7 mouse cellular contexts compared by ENCODE assay signal in the genomic region with DNA sequence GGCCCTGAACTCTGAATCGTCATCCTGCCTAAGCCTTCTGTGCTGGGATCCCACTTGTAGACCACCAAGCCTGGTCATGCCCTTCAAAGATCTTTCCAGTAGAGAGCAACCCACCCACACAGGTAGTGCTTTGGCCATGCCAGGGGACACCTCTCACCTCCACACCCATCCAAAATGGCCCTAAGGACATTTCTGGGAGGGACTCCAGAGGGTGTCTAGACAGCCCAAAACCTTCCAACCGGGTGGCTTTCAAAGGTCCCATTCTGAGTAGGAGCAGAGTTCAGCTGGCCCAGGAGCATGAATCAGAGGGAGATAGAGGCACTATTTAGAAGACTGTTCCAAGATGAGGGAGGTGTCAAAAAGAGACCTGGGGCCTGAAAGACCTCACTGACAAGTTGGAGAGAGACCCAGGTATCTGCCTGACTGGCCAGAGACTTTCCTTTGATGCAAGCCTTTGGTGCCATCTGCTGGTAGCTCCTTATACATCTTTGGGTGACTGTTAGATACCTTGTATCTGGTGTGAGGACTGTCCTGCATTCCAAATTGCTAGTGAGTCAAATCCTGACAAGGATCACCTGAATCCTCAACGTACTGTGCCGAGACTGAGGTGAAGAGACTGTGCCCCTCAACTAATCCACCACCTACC. TPM values are rescaled to one million over a fixed set of nuclear protein-coding genes. Genes with fewer than 3 reads are reported as not detected.
DNase-seq lines count a peak whose midpoint lies in the region; ATAC-seq and TF ChIP-seq lines count a peak whose summit lies in the region.

No protein-coding gene starts in this region.

- no peaks in the 10 kb centered on the region for H3K9me3 ChIP-seq in ES-E14 (ENCODE audit: control insufficient read depth, insufficient read depth, low read depth, low read length)
- H3K9me3 ChIP-seq in embryonic facial prominence, embryonic 14.5 days (ENCODE audit: control insufficient read depth, low read length): no peaks in the 10 kb centered on the region
- H3K9me3 ChIP-seq in lung, embryonic 14.5 days (ENCODE audit: low read depth, low read length): no peaks in the 10 kb centered on the region

- no peak overlapping the region for H3K9ac ChIP-seq in ES-E14 (ENCODE audit: insufficient read depth, low read depth, low read length, poor library complexity, severe bottlenecking)
- H3K9ac ChIP-seq in embryonic facial prominence, embryonic 14.5 days (ENCODE audit: low read depth, low read length): no peak overlapping the region
- no peak overlapping the region for H3K9ac ChIP-seq in lung, embryonic 14.5 days

- H3K4me1 ChIP-seq in ES-E14 (ENCODE audit: control insufficient read depth in 2 of 2, insufficient read depth in 2 of 2, low read length in 2 of 2, poor library complexity in 1 of 2): peaks cover 0 to 3% of the 10 kb centered on the region in 2 experiments; a peak in 1 of 4 replicates
- H3K4me1 ChIP-seq in embryonic facial prominence, embryonic 14.5 days (ENCODE audit: control insufficient read depth, insufficient read depth, low read length): no peaks in the 10 kb centered on the region
- no peaks in the 10 kb centered on the region for H3K4me1 ChIP-seq in lung, embryonic 14.5 days (ENCODE audit: insufficient read depth)

- H3K4me2 ChIP-seq in embryonic facial prominence, embryonic 14.5 days (ENCODE audit: low read depth, low read length): no peak overlapping the region
- no peak overlapping the region for H3K4me2 ChIP-seq in lung, embryonic 14.5 days

- in situ Hi-C loops in ES-E14 (cut with MboI; ENCODE audit: low sequenced_read_pairs in 2 of 2, unreplicated experiment in 2 of 2): no loop called here

- H3K27ac ChIP-seq in ES-E14 (ENCODE audit: insufficient read depth, low read depth, low read length, poor library complexity, severe bottlenecking): no peak overlapping the region
- no peak overlapping the region for H3K27ac ChIP-seq in embryonic facial prominence, embryonic 14.5 days (replicated peaks; ENCODE audit: low read depth, low read length)
- no peak overlapping the region for H3K27ac ChIP-seq in lung, embryonic 14.5 days (ENCODE audit: low read depth)

- peak; percentile 51; the same call in 1 of the 2 replicates for ATAC-seq in embryonic facial prominence, embryonic 14.5 days (ENCODE audit: low read depth)
- peak; percentile 63 to 80 for ATAC-seq in hematopoietic stem cell, adult 5-6 weeks (replicated peaks in 1 of 2; ENCODE audit: insufficient read depth in 1 of 2, low FRiP score in 2 of 2, low TSS enrichment in 1 of 2, low read depth in 1 of 2, poor library complexity in 2 of 2, severe bottlenecking in 2 of 2)
- ATAC-seq in lung, embryonic 14.5 days (ENCODE audit: insufficient read depth): peak; percentile 60; the same call in 1 of the 2 replicates

- 62% methylated on average over 4 of the region's 4 CpGs for WGBS in embryonic facial prominence, embryonic 14.5 days
- WGBS in lung, embryonic 14.5 days: 60% methylated on average over 4 of the region's 4 CpGs

- peak; percentile 81 for TF ChIP-seq CTCF in lung, embryonic 14.5 days (IDR thresholded peaks at IDR 0.05; ENCODE audit: low read depth)

- DNase-seq in ES-E14 (ENCODE audit: low read depth, low spot score): peak; percentile 73
- peak; percentile 65 to 84 for DNase-seq in adrenal gland, postnatal 36 days
- peak; percentile 84 for DNase-seq in embryonic facial prominence, embryonic 14.5 days (ENCODE audit: low spot score)
- DNase-seq in layer of hippocampus, adult 8-10 months (ENCODE audit: low spot score in 2 of 2): peak; percentile 66 to 84
- DNase-seq in lung, embryonic 14.5 days: peak; percentile 89
- DNase-seq in right cerebral cortex, postnatal 14 days: peak; percentile 68

- H3K4me3 ChIP-seq in ES-E14 (ENCODE audit: insufficient read depth in 1 of 2, low read depth in 1 of 2, low read length in 2 of 2, poor library complexity in 1 of 2, severe bottlenecking in 1 of 2): no peak overlapping the region
- no peak overlapping the region for H3K4me3 ChIP-seq in embryonic facial prominence, embryonic 14.5 days (ENCODE audit: low read depth, low read length)
- no peak overlapping the region for H3K4me3 ChIP-seq in lung, embryonic 14.5 days (ENCODE audit: low read depth, low read length)

- no peaks in the 10 kb centered on the region for H3K36me3 ChIP-seq in ES-E14 (ENCODE audit: control insufficient read depth, insufficient read depth, low read length, poor library complexity, severe bottlenecking)
- H3K36me3 ChIP-seq in embryonic facial prominence, embryonic 14.5 days (ENCODE audit: control insufficient read depth, insufficient read depth, low read length): no peaks in the 10 kb centered on the region
- H3K36me3 ChIP-seq in lung, embryonic 14.5 days (ENCODE audit: insufficient read depth): no peaks in the 10 kb centered on the region

- H3K27me3 ChIP-seq in embryonic facial prominence, embryonic 14.5 days (replicated peaks; ENCODE audit: control insufficient read depth, insufficient read depth, low read length): peaks cover 18% of the 10 kb centered on the region; the same call in 1 of the 2 replicates
- no peaks in the 10 kb centered on the region for H3K27me3 ChIP-seq in lung, embryonic 14.5 days (ENCODE audit: insufficient read depth, low read length)

TF ChIP-seq in ES-E14, 5 proteins besides CTCF, POLR2A, EP300 and RAD21:
- peak; percentile 81; the same call in 1 of the 2 replicates for TF ChIP-seq ZC3H11A (IDR thresholded peaks at IDR 0.05; ENCODE audit: borderline replicate concordance, low read depth, low read length)
- TF ChIP-seq HCFC1 (IDR thresholded peaks at IDR 0.05; ENCODE audit: borderline replicate concordance, insufficient read depth, low read length): no peak

RNA-seq across cellular contexts. Expression of gene Eps8l2, which starts 24.5 kb away (rescaled TPM):
- total RNA-seq in ES-E14 (2012; rRNA removed): 9.7 and 10.4 TPM in 2 replicates
- 1 to 10 TPM; 1.8 to 3.2 TPM for total RNA-seq in adrenal gland, postnatal 36 days (2021)
- polyA plus RNA-seq in embryonic facial prominence, embryonic 14.5 days (2014; fragmentation: Nextera tagmentation; extraction: Ambion mirVana): 12.0 and 13.6 TPM in 2 replicates
- total RNA-seq in hematopoietic stem cell, adult 5-6 weeks (2017): 4.4 and 4.7 TPM in 2 replicates
- 1 to 10 TPM; 3.6 to 7.2 (median 6.4) TPM for total RNA-seq in layer of hippocampus, adult 8-10 months (2022)
- 20.0 and 22.4 TPM in 2 replicates for polyA plus RNA-seq in lung, embryonic 14.5 days (2014; fragmentation: Nextera tagmentation; extraction: Ambion mirVana)

RNA-seq across cellular contexts. Expression of gene Taldo1, which starts 28.8 kb away (rescaled TPM):
- total RNA-seq in ES-E14 (2012; rRNA removed): 327 and 432 TPM in 2 replicates
- 100 to 1,000 TPM; 707 to 724 TPM for total RNA-seq in adrenal gland, postnatal 36 days (2021)
- polyA plus RNA-seq in embryonic facial prominence, embryonic 14.5 days (2014; fragmentation: Nextera tagmentation; extraction: Ambion mirVana): 248 and 250 TPM in 2 replicates
- 227 and 363 TPM in 2 replicates for total RNA-seq in hematopoietic stem cell, adult 5-6 weeks (2017)
- 100 to 1,000 TPM; 107 to 127 (median 116) TPM for total RNA-seq in layer of hippocampus, adult 8-10 months (2022)
- polyA plus RNA-seq in lung, embryonic 14.5 days (2014; fragmentation: Nextera tagmentation; extraction: Ambion mirVana): 241 and 257 TPM in 2 replicates

RNA-seq across cellular contexts. Expression of gene Tmem80, which starts 35.7 kb away (rescaled TPM):
- 7.3 and 9.7 TPM in 2 replicates for total RNA-seq in ES-E14 (2012; rRNA removed)
- total RNA-seq in adrenal gland, postnatal 36 days (2021): 10 to 100 TPM; 23.9 to 27.1 TPM
- 21.1 and 27.7 TPM in 2 replicates for polyA plus RNA-seq in embryonic facial prominence, embryonic 14.5 days (2014; fragmentation: Nextera tagmentation; extraction: Ambion mirVana)
- 10.5 and 12.6 TPM in 2 replicates for total RNA-seq in hematopoietic stem cell, adult 5-6 weeks (2017)
- 10 to 100 TPM; 32.4 to 36.5 (median 34.7) TPM for total RNA-seq in layer of hippocampus, adult 8-10 months (2022)
- polyA plus RNA-seq in lung, embryonic 14.5 days (2014; fragmentation: Nextera tagmentation; extraction: Ambion mirVana): 28.8 and 30.3 TPM in 2 replicates

RNA-seq across cellular contexts. Expression of gene Deaf1, which starts 35.7 kb away (rescaled TPM):
- total RNA-seq in ES-E14 (2012; rRNA removed): 23.7 and 31.1 TPM in 2 replicates
- total RNA-seq in adrenal gland, postnatal 36 days (2021): 10 to 100 TPM; 25.8 to 37.5 TPM
- polyA plus RNA-seq in embryonic facial prominence, embryonic 14.5 days (2014; fragmentation: Nextera tagmentation; extraction: Ambion mirVana): 72.7 and 82.7 TPM in 2 replicates
- 18.7 and 25.8 TPM in 2 replicates for total RNA-seq in hematopoietic stem cell, adult 5-6 weeks (2017)
- 10 to 100 TPM; 67.9 to 84.7 (median 78.5) TPM for total RNA-seq in layer of hippocampus, adult 8-10 months (2022)
- 69.8 and 74.2 TPM in 2 replicates for polyA plus RNA-seq in lung, embryonic 14.5 days (2014; fragmentation: Nextera tagmentation; extraction: Ambion mirVana)

RNA-seq across cellular contexts. Expression of gene Gatd1, which starts 50.7 kb away (rescaled TPM):
- total RNA-seq in ES-E14 (2012; rRNA removed): 25.9 and 41.2 TPM in 2 replicates
- 10 to 100 TPM; 24.9 to 46.7 TPM for total RNA-seq in adrenal gland, postnatal 36 days (2021)
- 37.1 and 51.1 TPM in 2 replicates for polyA plus RNA-seq in embryonic facial prominence, embryonic 14.5 days (2014; fragmentation: Nextera tagmentation; extraction: Ambion mirVana)
- total RNA-seq in hematopoietic stem cell, adult 5-6 weeks (2017): 18.4 and 20.4 TPM in 2 replicates
- total RNA-seq in layer of hippocampus, adult 8-10 months (2022): 10 to 100 TPM; 36.8 to 41.3 (median 38.6) TPM
- 48.5 and 49.1 TPM in 2 replicates for polyA plus RNA-seq in lung, embryonic 14.5 days (2014; fragmentation: Nextera tagmentation; extraction: Ambion mirVana)
